Mouse (Mus musculus): Measurements from ENCODE around the gene Spaca3. TPM values are rescaled to one million over a fixed set of nuclear protein-coding genes. Genes with fewer than 3 reads are reported as not detected.

Spaca3 gene
- polyA plus RNA-seq, 1 experiment, result not detected

- Histone ChIP-seq H3K27me3 (ENCODE audit: control insufficient read depth, insufficient read depth, insufficient read length) (peaks cover 24% of the 10 kb centered on the region), H3K79me2 (ENCODE audit: control insufficient read depth, insufficient read depth) (no peaks in the 10 kb centered on the region), H3K79me3 (ENCODE audit: low read depth) (no peaks in the 10 kb centered on the region), H3K36me3 (ENCODE audit: control insufficient read depth, insufficient read depth) (no peaks in the 10 kb centered on the region), H3K4me3 (ENCODE audit: insufficient read depth, poor library complexity, severe bottlenecking) (no peak overlapping the region), H3ac (ENCODE audit: control insufficient read depth, insufficient read length, low read depth) (no peak overlapping the region)
- TF ChIP-seq MAX (IDR thresholded peaks at IDR 0.05) (no peak), FOSL1 (IDR thresholded peaks at IDR 0.05; ENCODE audit: insufficient read depth, low read length, poor library complexity, severe bottlenecking) (no peak), MYOG (IDR thresholded peaks at IDR 0.05; ENCODE audit: control insufficient read depth, extremely low read depth, insufficient read length) (no peak), USF1 (IDR thresholded peaks at IDR 0.05; ENCODE audit: low read depth) (no peak), MYOD1 (IDR thresholded peaks at IDR 0.05; ENCODE audit: control insufficient read depth, insufficient read length, low read depth) (no peak), CEBPB (IDR thresholded peaks at IDR 0.05; ENCODE audit: low read depth) (no peak), CTCF (IDR thresholded peaks at IDR 0.05; ENCODE audit: control insufficient read depth, insufficient read depth, insufficient read length) (no peak)
Observed at GRCm38 (mm10) chr11:80868039-80868438, 9.9 kb downstream of the Spaca3 start.

- H3K79me3 ChIP-seq (ENCODE audit: low read depth), result no peaks in the 10 kb centered on the region
- peaks cover 17% of the 10 kb centered on the region for H3K27me3 ChIP-seq (ENCODE audit: control insufficient read depth, insufficient read depth, insufficient read length)
- TF ChIP-seq CTCF (IDR thresholded peaks at IDR 0.05; ENCODE audit: control insufficient read depth, insufficient read depth, insufficient read length) (peak; percentile 39), MYOD1 (IDR thresholded peaks at IDR 0.05; ENCODE audit: control insufficient read depth, insufficient read length, low read depth) (no peak), FOSL1 (IDR thresholded peaks at IDR 0.05; ENCODE audit: insufficient read depth, low read length, poor library complexity, severe bottlenecking) (no peak)
- no peak overlapping the region for H3ac ChIP-seq (ENCODE audit: control insufficient read depth, insufficient read length, low read depth)
- H3K4me3 ChIP-seq (ENCODE audit: insufficient read depth, poor library complexity, severe bottlenecking), result no peak overlapping the region
- H3K79me2 ChIP-seq (ENCODE audit: control insufficient read depth, insufficient read depth), result no peaks in the 10 kb centered on the region
- no peaks in the 10 kb centered on the region for H3K36me3 ChIP-seq (ENCODE audit: control insufficient read depth, insufficient read depth)
Observed at GRCm38 (mm10) chr11:80872509-80873474, 14.6 kb downstream of the Spaca3 start.

- Histone ChIP-seq H3K79me3 (ENCODE audit: low read depth) (no peaks in the 10 kb centered on the region), H3ac (ENCODE audit: control insufficient read depth, insufficient read length, low read depth) (no peak overlapping the region), H3K79me2 (ENCODE audit: control insufficient read depth, insufficient read depth) (no peaks in the 10 kb centered on the region), H3K27me3 (ENCODE audit: control insufficient read depth, insufficient read depth, insufficient read length) (peaks cover 16% of the 10 kb centered on the region), H3K4me3 (ENCODE audit: insufficient read depth, poor library complexity, severe bottlenecking) (no peak overlapping the region), H3K36me3 (ENCODE audit: control insufficient read depth, insufficient read depth) (no peaks in the 10 kb centered on the region)
- TF ChIP-seq FOSL1 (IDR thresholded peaks at IDR 0.05; ENCODE audit: insufficient read depth, low read length, poor library complexity, severe bottlenecking) (no peak), MAX (IDR thresholded peaks at IDR 0.05) (no peak), USF1 (IDR thresholded peaks at IDR 0.05; ENCODE audit: low read depth) (peak; percentile 54)
Observed at GRCm38 (mm10) chr11:80877131-80877651, 19.0 kb downstream of the Spaca3 start.

- Histone ChIP-seq H3K79me2 (ENCODE audit: control insufficient read depth, insufficient read depth) (no peaks in the 10 kb centered on the region), H3ac (ENCODE audit: control insufficient read depth, insufficient read length, low read depth) (no peak overlapping the region), H3K27me3 (ENCODE audit: control insufficient read depth, insufficient read depth, insufficient read length) (peaks cover 21% of the 10 kb centered on the region), H3K4me3 (ENCODE audit: insufficient read depth, poor library complexity, severe bottlenecking) (no peak overlapping the region), H3K79me3 (ENCODE audit: low read depth) (no peaks in the 10 kb centered on the region), H3K36me3 (ENCODE audit: control insufficient read depth, insufficient read depth) (no peaks in the 10 kb centered on the region)
- no peak for TF ChIP-seq CEBPB (IDR thresholded peaks at IDR 0.05; ENCODE audit: low read depth)
Observed at GRCm38 (mm10) chr11:80878026-80878425, 19.9 kb downstream of the Spaca3 start.

GRCm38 (mm10) chr11:80882229-80882810 is 24.2 kb downstream of the Spaca3 start:
- Histone ChIP-seq H3K36me3 (ENCODE audit: control insufficient read depth, insufficient read depth) (no peaks in the 10 kb centered on the region), H3K27me3 (ENCODE audit: control insufficient read depth, insufficient read depth, insufficient read length) (peaks cover 31% of the 10 kb centered on the region), H3K4me3 (ENCODE audit: insufficient read depth, poor library complexity, severe bottlenecking) (no peak overlapping the region), H3K79me2 (ENCODE audit: control insufficient read depth, insufficient read depth) (no peaks in the 10 kb centered on the region), H3ac (ENCODE audit: control insufficient read depth, insufficient read length, low read depth) (no peak overlapping the region), H3K79me3 (ENCODE audit: low read depth) (no peaks in the 10 kb centered on the region)
- TF ChIP-seq CEBPB (IDR thresholded peaks at IDR 0.05; ENCODE audit: low read depth), result no peak
- TF ChIP-seq CTCF (IDR thresholded peaks at IDR 0.05; ENCODE audit: control insufficient read depth, insufficient read depth, insufficient read length), result no peak
- no peak for TF ChIP-seq USF1 (IDR thresholded peaks at IDR 0.05; ENCODE audit: low read depth)
- TF ChIP-seq MYOD1 (IDR thresholded peaks at IDR 0.05; ENCODE audit: control insufficient read depth, insufficient read length, low read depth), result no peak
- no peak for TF ChIP-seq MYOG (IDR thresholded peaks at IDR 0.05; ENCODE audit: control insufficient read depth, extremely low read depth, insufficient read length)
- TF ChIP-seq FOSL1 (IDR thresholded peaks at IDR 0.05; ENCODE audit: insufficient read depth, low read length, poor library complexity, severe bottlenecking), result no peak
- TF ChIP-seq MAX (IDR thresholded peaks at IDR 0.05), result no peak
